Mouse (Mus musculus) C2C12 (cell line): ENCODE measurements around the gene Tex12.
A peak's percentile ranks its signal among the peaks of the same experiment; 100 is the strongest.

Source experiments
- CEBPB ChIP-seq: IDR thresholded peaks from one replicate; pipeline ENCODE4 v1.6.1; 2011; ENCODE audit warnings: low read depth, mild to moderate bottlenecking, control low read depth, moderate library complexity
- CTCF ChIP-seq: IDR thresholded peaks from one replicate; pipeline ENCODE4 v1.5.1; 2011; ENCODE audit not compliant: control insufficient read depth, insufficient read depth, insufficient read length
- FOSL1 ChIP-seq: IDR thresholded peaks from one replicate; pipeline ENCODE4 v1.8.0; 2011; ENCODE audit warnings: mild to moderate bottlenecking, low read length; ENCODE audit not compliant: poor library complexity, insufficient read depth, severe bottlenecking
- MAX ChIP-seq: IDR thresholded peaks from one replicate; pipeline ENCODE4 v1.6.1; 2011; ENCODE audit warnings: mild to moderate bottlenecking, control low read depth
- MYOD1 ChIP-seq: IDR thresholded peaks from one replicate; pipeline ENCODE4 v1.6.1; 2011; ENCODE audit warnings: low read depth; ENCODE audit not compliant: control insufficient read depth, insufficient read length
- MYOG ChIP-seq: IDR thresholded peaks from one replicate; pipeline ENCODE4 v1.6.1; 2011; ENCODE audit not compliant: control insufficient read depth, insufficient read length; ENCODE audit errors: extremely low read depth

DNA sequence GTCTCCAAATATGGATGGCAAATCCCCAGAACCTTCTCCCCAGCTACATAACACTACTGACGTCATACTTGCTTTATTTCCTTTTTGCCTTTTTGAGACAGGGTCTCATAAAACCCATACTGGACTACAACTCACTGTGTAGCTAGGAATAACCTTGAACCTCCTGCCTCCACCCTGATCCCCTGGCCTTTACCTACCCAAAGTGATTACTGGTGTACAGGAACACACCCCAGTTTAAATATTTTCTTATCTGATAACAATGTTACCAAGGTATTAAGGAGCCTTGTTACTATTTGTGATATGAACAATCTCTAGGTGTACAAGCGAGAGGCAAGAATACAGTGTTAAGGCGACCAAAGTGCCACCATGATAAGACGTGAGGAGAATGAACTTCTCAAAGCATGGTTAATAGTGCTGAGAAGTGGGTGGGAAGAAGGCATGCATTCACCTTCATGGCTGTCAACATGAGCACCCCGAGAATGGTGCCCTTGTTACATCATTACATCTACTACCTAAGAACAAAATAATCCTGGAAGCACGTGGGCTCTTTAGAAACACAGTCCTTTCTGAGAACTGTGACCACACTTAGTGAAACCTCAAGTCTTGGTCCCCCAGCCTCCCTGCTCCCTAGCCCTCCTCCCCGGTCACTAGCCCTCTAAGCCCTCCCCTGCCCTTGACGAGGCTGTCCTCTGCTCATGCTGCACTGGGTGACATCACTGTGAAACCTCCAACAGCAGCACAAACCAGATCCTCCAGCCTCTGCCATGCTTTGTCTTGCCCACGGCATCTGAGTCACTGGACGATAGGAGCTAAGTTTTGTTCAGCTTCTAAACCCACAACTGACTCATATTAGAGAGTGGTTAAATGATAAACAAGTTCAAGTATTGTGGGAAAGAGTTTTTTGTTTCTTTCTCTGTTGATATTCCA lies 8.7 kb upstream of the Tex12 start:
- peak; percentile 30 for TF ChIP-seq MAX
- TF ChIP-seq MYOD1, result no peak
- no peak for TF ChIP-seq CTCF
- TF ChIP-seq MYOG, result no peak
- no peak for TF ChIP-seq CEBPB
- no peak for TF ChIP-seq FOSL1
